Mouse (Mus musculus): ENCODE measurements around the gene Plpp3. TPM values are rescaled to one million over a fixed set of nuclear protein-coding genes. Genes with fewer than 3 reads are reported as not detected.

Gene Plpp3
- polyA plus RNA-seq, 1 experiment, result not detected

- no peak overlapping the region for H3K27ac ChIP-seq (ENCODE audit: insufficient read depth, low read depth, low read length)
- H3K4me3 ChIP-seq (ENCODE audit: insufficient read depth, low read depth, low read length), result no peak overlapping the region
- WGBS, result 87% methylated on average over 5 of the region's 5 CpGs
- no peak for TF ChIP-seq POLR2A (IDR thresholded peaks at IDR 0.05; ENCODE audit: insufficient read depth, low read depth, low read length)
- H3K4me1 ChIP-seq (ENCODE audit: control insufficient read depth, insufficient read depth, low read length), result no peaks in the 10 kb centered on the region
Measured at GRCm38 (mm10) chr4:105252571-105253200, 95.5 kb downstream of the Plpp3 start.

GRCm38 (mm10) chr4:105253453-105254341 is 96.5 kb downstream of the Plpp3 start:
- H3K4me3 ChIP-seq (ENCODE audit: insufficient read depth, low read depth, low read length), result no peak overlapping the region
- no peaks in the 10 kb centered on the region for H3K4me1 ChIP-seq (ENCODE audit: control insufficient read depth, insufficient read depth, low read length)
- TF ChIP-seq CTCF (IDR thresholded peaks at IDR 0.05; ENCODE audit: insufficient read depth, low read depth, low read length), result no peak
- TF ChIP-seq POLR2A (IDR thresholded peaks at IDR 0.05; ENCODE audit: insufficient read depth, low read depth, low read length), result no peak
- H3K27ac ChIP-seq (ENCODE audit: insufficient read depth, low read depth, low read length), result no peak overlapping the region
- WGBS, result 82% methylated on average over 6 of the region's 6 CpGs

GRCm38 (mm10) chr4:105254365-105254764 is 97.2 kb downstream of the Plpp3 start:
- TF ChIP-seq POLR2A (IDR thresholded peaks at IDR 0.05; ENCODE audit: insufficient read depth, low read depth, low read length), result no peak
- no peak for TF ChIP-seq CTCF (IDR thresholded peaks at IDR 0.05; ENCODE audit: insufficient read depth, low read depth, low read length)
- Histone ChIP-seq H3K27ac (ENCODE audit: insufficient read depth, low read depth, low read length) (no peak overlapping the region), H3K4me1 (ENCODE audit: control insufficient read depth, insufficient read depth, low read length) (no peaks in the 10 kb centered on the region), H3K4me3 (ENCODE audit: insufficient read depth, low read depth, low read length) (no peak overlapping the region)
- WGBS, result 95% methylated on average over 4 of the region's 4 CpGs

- Histone ChIP-seq H3K27ac (ENCODE audit: insufficient read depth, low read depth, low read length) (no peak overlapping the region), H3K4me1 (ENCODE audit: control insufficient read depth, insufficient read depth, low read length) (no peaks in the 10 kb centered on the region), H3K4me3 (ENCODE audit: insufficient read depth, low read depth, low read length) (no peak overlapping the region)
- TF ChIP-seq POLR2A (IDR thresholded peaks at IDR 0.05; ENCODE audit: insufficient read depth, low read depth, low read length), result no peak
- TF ChIP-seq CTCF (IDR thresholded peaks at IDR 0.05; ENCODE audit: insufficient read depth, low read depth, low read length), result no peak
- WGBS, result 91% methylated on average over 3 of the region's 3 CpGs
Measured at GRCm38 (mm10) chr4:105255185-105255584, 98.0 kb downstream of the Plpp3 start.

GRCm38 (mm10) chr4:105257667-105258560 is 100.8 kb downstream of the Plpp3 start:
- Histone ChIP-seq H3K4me1 (ENCODE audit: control insufficient read depth, insufficient read depth, low read length) (no peaks in the 10 kb centered on the region), H3K4me3 (ENCODE audit: insufficient read depth, low read depth, low read length) (no peak overlapping the region), H3K27ac (ENCODE audit: insufficient read depth, low read depth, low read length) (no peak overlapping the region)
- TF ChIP-seq POLR2A (IDR thresholded peaks at IDR 0.05; ENCODE audit: insufficient read depth, low read depth, low read length), result no peak
- no peak for TF ChIP-seq CTCF (IDR thresholded peaks at IDR 0.05; ENCODE audit: insufficient read depth, low read depth, low read length)
- 89% methylated on average over 11 of the region's 11 CpGs for WGBS

- Histone ChIP-seq H3K27ac (ENCODE audit: insufficient read depth, low read depth, low read length) (no peak overlapping the region), H3K4me3 (ENCODE audit: insufficient read depth, low read depth, low read length) (no peak overlapping the region), H3K4me1 (ENCODE audit: control insufficient read depth, insufficient read depth, low read length) (no peaks in the 10 kb centered on the region)
- WGBS, result 85% methylated on average over 2 of the region's 2 CpGs
- TF ChIP-seq CTCF (IDR thresholded peaks at IDR 0.05; ENCODE audit: insufficient read depth, low read depth, low read length), result no peak
- no peak for TF ChIP-seq POLR2A (IDR thresholded peaks at IDR 0.05; ENCODE audit: insufficient read depth, low read depth, low read length)
Measured at GRCm38 (mm10) chr4:105260385-105260784, 103.2 kb downstream of the Plpp3 start.

- TF ChIP-seq CTCF (IDR thresholded peaks at IDR 0.05; ENCODE audit: insufficient read depth, low read depth, low read length), result no peak
- TF ChIP-seq POLR2A (IDR thresholded peaks at IDR 0.05; ENCODE audit: insufficient read depth, low read depth, low read length), result no peak
- Histone ChIP-seq H3K4me3 (ENCODE audit: insufficient read depth, low read depth, low read length) (no peak overlapping the region), H3K27ac (ENCODE audit: insufficient read depth, low read depth, low read length) (no peak overlapping the region), H3K4me1 (ENCODE audit: control insufficient read depth, insufficient read depth, low read length) (no peaks in the 10 kb centered on the region)
- WGBS, result 95% methylated on average over 9 of the region's 9 CpGs
Measured at GRCm38 (mm10) chr4:105260893-105261769, 104.0 kb downstream of the Plpp3 start.

- Histone ChIP-seq H3K27ac (ENCODE audit: insufficient read depth, low read depth, low read length) (no peak overlapping the region), H3K4me1 (ENCODE audit: control insufficient read depth, insufficient read depth, low read length) (no peaks in the 10 kb centered on the region), H3K4me3 (ENCODE audit: insufficient read depth, low read depth, low read length) (no peak overlapping the region)
- TF ChIP-seq POLR2A (IDR thresholded peaks at IDR 0.05; ENCODE audit: insufficient read depth, low read depth, low read length) (no peak), CTCF (IDR thresholded peaks at IDR 0.05; ENCODE audit: insufficient read depth, low read depth, low read length) (no peak)
- WGBS, result 93% methylated on average over 12 of the region's 12 CpGs
Measured at GRCm38 (mm10) chr4:105262358-105262757, 105.2 kb downstream of the Plpp3 start.

All from olfactory bulb, adult 2 months (tissue).